21 mouse cellular contexts compared by ENCODE assay signal in genomic region chr2:5927481-5927880, GRCm38 (mm10). TPM values are rescaled to one million over a fixed set of nuclear protein-coding genes. Genes with fewer than 3 reads are reported as not detected.
DNase-seq lines count a peak whose midpoint lies in the region; ATAC-seq and TF ChIP-seq lines count a peak whose summit lies in the region.
"Had no signal": no experiment of that assay in that cellular context is flagged by ENCODE, and none has a peak within 500 bp of the region (broad histone marks: within the 10 kb centered on the region; RNA-seq: fewer than 3 reads in every experiment).

No protein-coding gene starts in this region.

- no peak overlapping the region for H3K27ac ChIP-seq in kidney, postnatal 0 days
- H3K27ac ChIP-seq: embryonic facial prominence, embryonic 13.5 days; embryonic facial prominence, embryonic 15.5 days; forebrain, embryonic 10.5 days; forebrain, embryonic 12.5 days had no signal

- no peak for TF ChIP-seq CTCF in kidney, postnatal 0 days (IDR thresholded peaks at IDR 0.05; ENCODE audit: low read depth)

- peak; percentile 23 for DNase-seq in kidney, postnatal 0 days (ENCODE audit: low spot score)
- no peak for DNase-seq in kidney, adult 9 months
- DNase-seq in ovary, postnatal 36 days (ENCODE audit: low spot score): peak; percentile 34
- DNase-seq in ovary, postnatal 10 days (ENCODE audit: low spot score): no peak
- DNase-seq: adrenal gland, adult 2 months; adrenal gland, postnatal 10 days; adrenal gland, postnatal 25 days; cerebellum, adult 11 months; cerebellum, adult 18-20 months; cerebellum, adult 8-10 months; cerebellum, adult 9-11 months; cerebellum, postnatal 14 days; cerebellum, postnatal 36 days; embryo, embryonic 11 days had no signal

- 0 out of 2 replicates have a peak, but pooled peaks cover 3% of the 10 kb centered on the region for H3K36me3 ChIP-seq in kidney, postnatal 0 days (ENCODE audit: insufficient read depth, low read length)

- H3K4me1 ChIP-seq in kidney, postnatal 0 days (replicated peaks; ENCODE audit: insufficient read depth, low read length): no peaks in the 10 kb centered on the region
- H3K4me1 ChIP-seq: embryonic facial prominence, embryonic 13.5 days; embryonic facial prominence, embryonic 15.5 days; forebrain, embryonic 10.5 days; forebrain, embryonic 12.5 days had no signal

- 64% methylated on average over 5 of the region's 5 CpGs for WGBS in kidney, postnatal 0 days

- 0 out of 2 replicates have a peak, but pooled peaks have one; percentile 27 for ATAC-seq in kidney, postnatal 0 days (replicated peaks; ENCODE audit: low FRiP score, low read depth)
- ATAC-seq: forebrain, embryonic 14.5 days; forebrain, embryonic 16.5 days had no signal

- H3K4me3 ChIP-seq in kidney, postnatal 0 days (replicated peaks; ENCODE audit: low read depth, low read length): no peak overlapping the region
- H3K4me3 ChIP-seq: embryonic facial prominence, embryonic 13.5 days; embryonic facial prominence, embryonic 15.5 days; erythroblast, embryonic 14.5 days; forebrain, embryonic 10.5 days; forebrain, embryonic 12.5 days had no signal

- no peaks in the 10 kb centered on the region for H3K9me3 ChIP-seq in kidney, postnatal 0 days (replicated peaks; ENCODE audit: low read length)
- H3K9me3 ChIP-seq: embryonic facial prominence, embryonic 13.5 days; embryonic facial prominence, embryonic 15.5 days; forebrain, embryonic 10.5 days; forebrain, embryonic 12.5 days had no signal

- H3K27me3 ChIP-seq in kidney, postnatal 0 days (ENCODE audit: insufficient read depth, low read length): no peaks in the 10 kb centered on the region
- H3K27me3 ChIP-seq: embryonic facial prominence, embryonic 13.5 days; embryonic facial prominence, embryonic 15.5 days; forebrain, embryonic 12.5 days had no signal

- no peak overlapping the region for H3K4me2 ChIP-seq in kidney, postnatal 0 days (ENCODE audit: low read length)
- H3K4me2 ChIP-seq: embryonic facial prominence, embryonic 13.5 days; embryonic facial prominence, embryonic 15.5 days; forebrain, embryonic 12.5 days had no signal

- H3K9ac ChIP-seq in kidney, postnatal 0 days (ENCODE audit: low read depth, low read length): no peak overlapping the region
- H3K9ac ChIP-seq: embryonic facial prominence, embryonic 13.5 days; embryonic facial prominence, embryonic 15.5 days; forebrain, embryonic 12.5 days had no signal

RNA-seq across cellular contexts. Expression of gene Dhtkd1, which starts 15.1 kb away (rescaled TPM):
- 1.8 and 2.2 TPM in 2 replicates for polyA plus RNA-seq in kidney, postnatal 0 days (2015; fragmentation: Nextera tagmentation; extraction: Ambion mirVana)
- polyA plus RNA-seq: erythroblast, embryonic 14.5 days had no signal

RNA-seq across cellular contexts. Expression of gene Upf2, which starts 23.8 kb away (rescaled TPM):
- 7.3 and 8.0 TPM in 2 replicates for polyA plus RNA-seq in kidney, postnatal 0 days (2015; fragmentation: Nextera tagmentation; extraction: Ambion mirVana)

RNA-seq across cellular contexts. Expression of gene Sec61a2, which starts 32.2 kb away (rescaled TPM):
- polyA plus RNA-seq in kidney, postnatal 0 days (2015; fragmentation: Nextera tagmentation; extraction: Ambion mirVana): 36.6 and 43.2 TPM in 2 replicates

Comparison
In these comparisons a context has a peak if more than half of its experiments do, and no peak if none do; other contexts are left out.
1. DNase-seq: peak in kidney, postnatal 0 days (single experiment) and ovary, postnatal 36 days (single experiment); none in kidney, adult 9 months (single experiment) and ovary, postnatal 10 days (single experiment).